Comparison of ENCODE assay signal across 25 mouse cellular contexts in the genomic region with DNA sequence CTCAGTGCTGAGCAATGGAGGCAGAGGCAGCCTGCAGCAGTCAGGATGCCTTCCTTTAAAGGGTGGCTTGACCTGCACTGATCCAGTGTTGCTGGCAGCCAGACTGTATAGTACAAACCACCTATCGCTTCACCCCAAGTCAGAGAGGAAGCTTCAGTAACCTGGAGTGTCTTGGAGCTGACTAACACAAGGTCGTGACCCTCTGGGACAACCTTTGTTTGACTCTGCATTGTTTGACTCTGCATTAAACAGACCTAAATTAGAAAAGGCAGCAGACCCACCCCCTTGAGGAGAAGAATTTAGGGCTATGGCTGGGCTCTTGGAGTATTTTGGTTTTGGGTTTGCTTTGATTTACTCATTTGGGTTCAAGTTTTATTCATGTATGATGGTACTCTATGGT.
DNase-seq lines count a peak whose midpoint lies in the region; ATAC-seq lines count a peak whose summit lies in the region.
"Had no signal": no experiment of that assay in that cellular context is flagged by ENCODE, and none has a peak within 500 bp of the region (broad histone marks: within the 10 kb centered on the region; RNA-seq: fewer than 3 reads in every experiment).

No protein-coding gene starts in this region.

- no peak overlapping the region for H3K4me2 ChIP-seq in heart, embryonic 15.5 days
- H3K4me2 ChIP-seq in midbrain, embryonic 11.5 days, result no peak overlapping the region
- H3K4me2 ChIP-seq: embryonic facial prominence, embryonic 12.5 days; embryonic facial prominence, embryonic 15.5 days; forebrain, embryonic 13.5 days; heart, embryonic 12.5 days; hindbrain, embryonic 14.5 days had no signal

- H3K27ac ChIP-seq in heart, embryonic 15.5 days, result no peak overlapping the region
- H3K27ac ChIP-seq in midbrain, embryonic 11.5 days (ENCODE audit: low read depth, low read length), result no peak overlapping the region
- H3K27ac ChIP-seq: embryonic facial prominence, embryonic 12.5 days; embryonic facial prominence, embryonic 15.5 days; forebrain, embryonic 13.5 days; hindbrain, embryonic 14.5 days had no signal

- H3K4me1 ChIP-seq in heart, embryonic 15.5 days (replicated peaks), result peaks cover 6% of the 10 kb centered on the region
- H3K4me1 ChIP-seq in midbrain, embryonic 11.5 days (ENCODE audit: control insufficient read depth, insufficient read depth, low read length), result no peaks in the 10 kb centered on the region
- H3K4me1 ChIP-seq: embryonic facial prominence, embryonic 12.5 days; forebrain, embryonic 13.5 days had no signal

- H3K9ac ChIP-seq in heart, embryonic 15.5 days, result no peak overlapping the region
- H3K9ac ChIP-seq in midbrain, embryonic 11.5 days (ENCODE audit: low read length), result no peak overlapping the region
- H3K9ac ChIP-seq: embryonic facial prominence, embryonic 12.5 days; embryonic facial prominence, embryonic 15.5 days; forebrain, embryonic 13.5 days; heart, embryonic 12.5 days; hindbrain, embryonic 14.5 days had no signal

- H3K27me3 ChIP-seq in heart, embryonic 15.5 days, result peaks cover 45% of the 10 kb centered on the region
- no peaks in the 10 kb centered on the region for H3K27me3 ChIP-seq in midbrain, embryonic 11.5 days (ENCODE audit: control insufficient read depth, insufficient read depth, low read length)
- H3K27me3 ChIP-seq: CH12.LX; embryonic facial prominence, embryonic 12.5 days; embryonic facial prominence, embryonic 15.5 days; forebrain, embryonic 13.5 days had no signal

- H3K4me3 ChIP-seq in heart, embryonic 15.5 days, result no peak overlapping the region
- no peak overlapping the region for H3K4me3 ChIP-seq in midbrain, embryonic 11.5 days (ENCODE audit: low read depth, low read length)
- H3K4me3 ChIP-seq: embryonic facial prominence, embryonic 12.5 days; embryonic facial prominence, embryonic 15.5 days; forebrain, embryonic 13.5 days; heart, embryonic 12.5 days had no signal

- DNase-seq in heart, postnatal 4 days, result no peak
- DNase-seq in ES-CJ7 (ENCODE audit: low read depth, low spot score) (peak; percentile 55), ZHBTc4 (ENCODE audit: low read depth, low spot score) (peak; percentile 50)
- no peak for DNase-seq in c-Kit-positive CD71-positive TER-119-positive erythroid progenitor cells, embryonic 14.5 days (ENCODE audit: low spot score)
- no peak for DNase-seq in midbrain, embryonic 11.5 days (ENCODE audit: low spot score, missing footprints)
- DNase-seq: adrenal gland, postnatal 10 days; adrenal gland, postnatal 36 days; B cell, adult 2 months; cerebellum, adult 11 months; cerebellum, adult 2 months; cerebellum, adult 9-11 months; cerebellum, postnatal 25 days; gastrocnemius, postnatal 10 days; heart, adult 18-20 months; heart, postnatal 14 days; kidney, adult 2 months had no signal

- WGBS in heart, embryonic 15.5 days, result 72% methylated on average over 2 of the region's 2 CpGs
- WGBS in midbrain, embryonic 11.5 days, result 40% methylated on average over 2 of the region's 2 CpGs

- H3K36me3 ChIP-seq in heart, embryonic 15.5 days, result no peaks in the 10 kb centered on the region
- no peaks in the 10 kb centered on the region for H3K36me3 ChIP-seq in midbrain, embryonic 11.5 days (ENCODE audit: control insufficient read depth, insufficient read depth, low read length)
- H3K36me3 ChIP-seq: embryonic facial prominence, embryonic 12.5 days; heart, embryonic 12.5 days had no signal

- ATAC-seq in heart, embryonic 15.5 days (replicated peaks; ENCODE audit: insufficient number of reproducible peaks, insufficient read depth, low FRiP score, low read depth), result 0 out of 2 replicates have a peak, but pooled peaks have one; percentile 35
- ATAC-seq in midbrain, embryonic 11.5 days (ENCODE audit: low FRiP score), result no peak
- ATAC-seq: forebrain, embryonic 13.5 days; forebrain, embryonic 16.5 days; intestine, postnatal 0 days had no signal

- no peaks in the 10 kb centered on the region for H3K9me3 ChIP-seq in heart, embryonic 15.5 days (replicated peaks)
- no peaks in the 10 kb centered on the region for H3K9me3 ChIP-seq in midbrain, embryonic 11.5 days (ENCODE audit: control insufficient read depth, low read length)
- H3K9me3 ChIP-seq: embryonic facial prominence, embryonic 12.5 days; embryonic facial prominence, embryonic 15.5 days; forebrain, embryonic 13.5 days; heart, embryonic 12.5 days had no signal

Comparison
In these comparisons a context has a peak if more than half of its experiments do, and no peak if none do; other contexts are left out.
1. DNase-seq: peak in ES-CJ7 (single experiment) and ZHBTc4 (single experiment); none in heart, postnatal 4 days (single experiment), c-Kit-positive CD71-positive TER-119-positive erythroid progenitor cells, embryonic 14.5 days (single experiment) and midbrain, embryonic 11.5 days (single experiment).